Mouse (Mus musculus) frontal cortex, postnatal 25 days (tissue): Measurements from ENCODE around the gene Gm9044.
"Not testable (repeated sequence)": the region's sequence is repeated elsewhere in the genome, so short reads cannot be mapped to it uniquely, and the experiment has no call there.

ENCODE experiments used
- DNase-seq, 2 experiments: peaks; one replicate each; pipeline ENCODE4 v3.0.0; 2022; ENCODE audit warnings: low spot score in 2 of 2

Gm9044 gene

GRCm38 (mm10) chr10:118332308-118332707 lies at the start of gene Gm9044:
Gm9044 (minus strand) TSS chr10:118332408.
- DNase-seq = not testable (repeated sequence)

GRCm38 (mm10) chr10:118370443-118370842 lies 38.2 kb upstream of the Gm9044 start:
- DNase-seq = peak; percentile 56 to 74

GRCm38 (mm10) chr10:118369518-118369917 lies 37.3 kb upstream of the Gm9044 start:
- DNase-seq = no peak

DNA sequence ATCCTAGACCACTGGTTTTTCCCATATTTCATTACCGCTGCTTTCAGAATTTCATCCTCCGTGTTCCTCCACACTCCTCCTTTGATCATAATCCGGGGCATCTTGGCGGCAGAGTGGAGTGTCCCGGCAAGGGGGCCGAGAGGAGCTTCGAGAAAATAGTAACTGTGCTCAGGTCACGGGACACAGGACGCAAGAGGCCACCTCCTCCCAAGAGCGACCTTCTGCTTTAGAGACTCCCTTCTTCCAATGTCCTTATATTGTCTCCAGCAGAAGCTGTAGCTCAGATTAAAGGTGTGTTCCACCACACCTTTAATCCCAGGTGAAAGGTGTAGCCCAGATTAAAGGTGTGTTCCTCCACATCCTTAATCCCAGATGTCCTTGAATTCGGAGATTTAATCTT lies 21.8 kb upstream of the Gm9044 start, which contains the start of gene Gm9049:
Gene Gm9049 (minus strand): TSS at position 101 of the 400 bp plus-strand sequence.
- DNase-seq = not testable (repeated sequence)

- not testable (repeated sequence) for DNase-seq
Measured at GRCm38 (mm10) chr10:118348579-118348978, 16.4 kb upstream of the Gm9044 start, which contains the start of gene Gm9048. Gm9048 (minus strand) TSS chr10:118348679.

GRCm38 (mm10) chr10:118343155-118343554 lies 10.9 kb upstream of the Gm9044 start, which contains the start of gene Gm9046:
Gm9046 (minus strand) TSS chr10:118343255.
- not testable (repeated sequence) for DNase-seq

DNA sequence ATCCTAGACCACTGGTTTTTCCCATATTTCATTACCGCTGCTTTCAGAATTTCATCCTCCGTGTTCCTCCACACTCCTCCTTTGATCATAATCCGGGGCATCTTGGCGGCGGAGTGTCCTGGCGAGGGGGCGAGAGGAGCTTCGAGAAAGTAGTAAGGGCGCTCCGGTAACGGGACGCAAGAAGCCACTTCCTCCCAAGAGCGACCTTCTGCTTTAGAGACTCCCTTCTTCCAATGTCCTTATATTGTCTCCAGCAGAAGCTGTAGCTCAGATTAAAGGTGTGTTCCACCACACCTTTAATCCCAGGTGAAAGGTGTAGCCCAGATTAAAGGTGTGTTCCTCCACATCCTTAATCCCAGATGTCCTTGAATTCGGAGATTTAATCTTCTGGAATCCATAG lies 5.5 kb upstream of the Gm9044 start, which contains the start of gene Gm9045:
Gene Gm9045 (minus strand): TSS at position 101 of the 400 bp plus-strand sequence.
- not testable (repeated sequence) for DNase-seq

DNA sequence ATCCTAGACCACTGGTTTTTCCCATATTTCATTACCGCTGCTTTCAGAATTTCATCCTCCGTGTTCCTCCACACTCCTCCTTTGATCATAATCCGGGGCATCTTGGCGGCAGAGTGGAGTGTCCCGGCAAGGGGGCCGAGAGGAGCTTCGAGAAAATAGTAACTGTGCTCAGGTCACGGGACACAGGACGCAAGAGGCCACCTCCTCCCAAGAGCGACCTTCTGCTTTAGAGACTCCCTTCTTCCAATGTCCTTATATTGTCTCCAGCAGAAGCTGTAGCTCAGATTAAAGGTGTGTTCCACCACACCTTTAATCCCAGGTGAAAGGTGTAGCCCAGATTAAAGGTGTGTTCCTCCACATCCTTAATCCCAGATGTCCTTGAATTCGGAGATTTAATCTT lies 5.3 kb downstream of the Gm9044 start, which contains the start of gene Gm9040:
Gene Gm9040 (minus strand): TSS at position 101 of the 400 bp plus-strand sequence.
- not testable (repeated sequence) for DNase-seq

GRCm38 (mm10) chr10:118319024-118319423 lies 13.2 kb downstream of the Gm9044 start:
- no peak for DNase-seq

DNA sequence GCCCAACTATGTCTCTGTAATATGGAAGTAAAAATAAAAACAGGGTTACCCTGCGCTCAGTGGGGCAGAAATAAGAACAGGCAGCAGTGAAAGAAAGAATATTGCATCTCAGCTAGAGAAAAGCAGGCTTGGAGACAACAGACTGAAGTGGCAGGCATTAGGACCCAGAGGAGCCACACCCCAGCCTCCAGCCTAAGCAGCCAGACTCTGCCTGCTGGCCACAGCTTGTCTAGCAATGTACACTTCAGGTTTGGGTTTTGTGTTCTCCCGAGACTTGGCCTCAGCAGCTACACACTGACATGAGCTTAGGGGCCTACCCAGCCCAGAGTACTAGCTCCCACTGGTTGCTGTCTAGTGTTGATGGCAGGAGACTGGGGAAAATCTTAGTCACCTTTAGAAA lies 30.1 kb downstream of the Gm9044 start:
- DNase-seq = not testable (repeated sequence)

DNA sequence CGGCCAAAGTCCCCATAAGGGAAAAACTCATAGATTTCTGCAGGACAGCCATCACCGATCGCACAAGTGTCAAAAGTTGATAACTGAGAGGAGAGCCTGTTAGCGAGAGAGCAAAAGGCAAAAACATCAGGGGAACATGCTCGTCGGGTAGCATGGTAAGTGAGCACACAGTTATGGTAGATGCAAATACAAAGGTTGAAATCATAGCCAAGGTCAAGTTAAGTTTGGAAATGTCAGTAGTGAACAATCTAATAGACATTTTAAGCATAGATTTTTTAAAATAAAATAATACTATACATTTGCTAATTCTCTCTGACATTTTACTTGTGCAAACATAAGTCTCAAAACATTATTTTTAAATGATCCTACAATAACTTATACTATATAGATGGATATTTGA lies 37.3 kb downstream of the Gm9044 start, which contains the start of gene Iltifb:
Gene Iltifb (minus strand): TSS at position 101 of the 400 bp plus-strand sequence.
- no peak for DNase-seq

- not testable (repeated sequence) for DNase-seq
Measured at GRCm38 (mm10) chr10:118283016-118283415, 49.2 kb downstream of the Gm9044 start.

DNA sequence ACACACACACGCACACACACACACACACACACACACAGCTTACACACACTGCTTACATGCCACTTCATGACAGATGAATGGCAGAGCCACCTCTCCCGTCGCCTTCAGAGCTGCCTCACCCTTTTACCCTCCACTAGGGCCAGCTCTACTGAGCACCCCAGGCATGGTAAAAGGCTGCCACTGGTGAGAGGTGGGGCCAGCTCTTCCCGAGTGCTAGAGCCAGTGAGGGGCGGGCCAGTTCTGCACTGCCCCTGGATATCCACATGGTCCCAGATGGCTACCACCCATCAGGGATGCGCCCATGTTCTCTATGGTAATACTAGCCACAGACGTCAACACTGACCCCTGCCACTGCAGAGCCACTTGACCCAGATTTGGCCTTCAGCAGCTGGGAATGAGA lies 49.6 kb downstream of the Gm9044 start:
- DNase-seq = not testable (repeated sequence)
